Mouse (Mus musculus): ENCODE data around the gene Gm11037. TPM values are rescaled to one million over a fixed set of nuclear protein-coding genes. Genes with fewer than 3 reads are reported as not detected.

Gm11037 gene
- polyA plus RNA-seq, 1 experiment, result not detected

DNA sequence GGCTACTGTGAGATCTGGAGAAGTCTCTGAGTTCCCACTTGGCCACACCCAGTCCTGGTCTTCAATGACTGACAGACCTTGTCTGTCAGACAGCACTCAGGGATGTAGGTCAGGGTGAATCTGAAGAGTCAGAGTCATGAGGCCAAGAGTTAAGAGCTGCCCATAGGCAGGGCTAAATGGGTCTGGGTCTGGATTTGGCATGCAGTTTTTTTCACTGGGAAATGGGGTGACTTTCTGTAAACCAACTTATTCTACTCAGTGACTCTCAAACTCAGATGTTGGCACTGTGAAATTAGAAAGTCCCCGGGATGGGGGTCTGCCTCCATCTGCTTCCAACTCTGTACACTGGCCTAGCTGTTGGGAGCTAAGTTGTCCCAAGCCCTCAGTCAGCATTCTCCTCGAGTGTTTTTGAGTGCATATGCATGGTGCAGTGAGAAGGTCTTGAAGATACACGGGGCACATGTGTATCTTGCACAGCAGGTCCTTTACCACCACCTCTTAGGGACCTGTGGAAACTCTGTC lies 4.6 kb upstream of the Gm11037 start:
- Histone ChIP-seq H3K36me3 (ENCODE audit: control insufficient read depth, insufficient read depth, low read length) (no peaks in the 10 kb centered on the region), H3K27ac (ENCODE audit: control insufficient read depth, insufficient read depth, low read depth, low read length) (no peak overlapping the region), H3K4me1 (ENCODE audit: control insufficient read depth, insufficient read depth, low read length) (peaks cover 18% of the 10 kb centered on the region), H3K27me3 (ENCODE audit: control insufficient read depth, insufficient read depth, low read length) (no peaks in the 10 kb centered on the region), H3K4me3 (ENCODE audit: control insufficient read depth, low read depth, low read length) (no peak overlapping the region)
- TF ChIP-seq POLR2A (IDR thresholded peaks at IDR 0.05; ENCODE audit: control insufficient read depth, low read depth, low read length), result no peak
- TF ChIP-seq CTCF (IDR thresholded peaks at IDR 0.05; ENCODE audit: control insufficient read depth, insufficient read depth, insufficient replicate concordance, low read depth, low read length), result no peak

DNA sequence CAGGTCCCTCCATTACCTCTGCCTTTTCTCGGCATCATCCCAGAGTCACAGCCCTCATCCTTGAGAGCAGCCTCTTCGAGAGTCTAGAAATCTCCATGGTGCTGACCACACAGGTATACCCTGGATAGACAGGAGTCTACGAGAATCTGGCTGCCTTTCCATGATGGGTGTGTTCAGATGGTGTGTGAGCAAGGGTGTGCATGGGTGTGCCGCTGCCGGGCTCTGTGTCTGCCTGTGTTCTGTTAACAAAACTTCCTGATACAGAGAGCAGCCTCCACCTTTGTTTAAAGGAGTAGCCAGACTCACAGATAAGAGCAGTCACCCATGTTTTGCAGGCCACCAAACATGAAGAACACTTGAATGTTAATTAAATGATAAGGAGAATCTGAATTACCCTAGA lies 3.5 kb upstream of the Gm11037 start:
- no peak for TF ChIP-seq CTCF (IDR thresholded peaks at IDR 0.05; ENCODE audit: control insufficient read depth, insufficient read depth, insufficient replicate concordance, low read depth, low read length)
- no peak for TF ChIP-seq POLR2A (IDR thresholded peaks at IDR 0.05; ENCODE audit: control insufficient read depth, low read depth, low read length)
- no peak overlapping the region for H3K27ac ChIP-seq (ENCODE audit: control insufficient read depth, insufficient read depth, low read depth, low read length)
- H3K4me1 ChIP-seq (ENCODE audit: control insufficient read depth, insufficient read depth, low read length), result peaks cover 18% of the 10 kb centered on the region
- no peak overlapping the region for H3K4me3 ChIP-seq (ENCODE audit: control insufficient read depth, low read depth, low read length)
- no peaks in the 10 kb centered on the region for H3K36me3 ChIP-seq (ENCODE audit: control insufficient read depth, insufficient read depth, low read length)
- H3K27me3 ChIP-seq (ENCODE audit: control insufficient read depth, insufficient read depth, low read length), result no peaks in the 10 kb centered on the region

DNA sequence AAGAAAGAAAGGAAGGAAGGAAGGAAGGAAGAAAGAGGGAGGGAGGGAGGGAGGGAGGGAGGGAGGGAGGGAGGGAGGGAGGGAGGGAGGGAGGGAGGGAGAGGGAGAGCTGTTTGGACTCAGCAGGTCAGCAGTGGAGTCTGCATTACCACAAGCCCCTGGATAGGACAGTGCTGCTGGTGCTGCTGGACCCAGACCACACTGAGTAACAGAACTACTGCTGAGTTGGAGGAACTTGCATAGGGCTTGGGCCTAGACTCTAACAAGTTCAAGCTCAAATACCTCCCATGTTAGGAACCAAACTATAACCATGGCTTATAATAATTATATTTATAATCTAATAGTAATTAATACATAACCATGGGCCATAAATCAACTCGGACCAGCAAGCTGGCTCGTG lies 2.4 kb upstream of the Gm11037 start:
- no peak overlapping the region for H3K27ac ChIP-seq (ENCODE audit: control insufficient read depth, insufficient read depth, low read depth, low read length)
- H3K4me1 ChIP-seq (ENCODE audit: control insufficient read depth, insufficient read depth, low read length), result peaks cover 15% of the 10 kb centered on the region
- no peak overlapping the region for H3K4me3 ChIP-seq (ENCODE audit: control insufficient read depth, low read depth, low read length)
- TF ChIP-seq POLR2A (IDR thresholded peaks at IDR 0.05; ENCODE audit: control insufficient read depth, low read depth, low read length), result no peak
- no peaks in the 10 kb centered on the region for H3K27me3 ChIP-seq (ENCODE audit: control insufficient read depth, insufficient read depth, low read length)
- no peaks in the 10 kb centered on the region for H3K36me3 ChIP-seq (ENCODE audit: control insufficient read depth, insufficient read depth, low read length)

DNA sequence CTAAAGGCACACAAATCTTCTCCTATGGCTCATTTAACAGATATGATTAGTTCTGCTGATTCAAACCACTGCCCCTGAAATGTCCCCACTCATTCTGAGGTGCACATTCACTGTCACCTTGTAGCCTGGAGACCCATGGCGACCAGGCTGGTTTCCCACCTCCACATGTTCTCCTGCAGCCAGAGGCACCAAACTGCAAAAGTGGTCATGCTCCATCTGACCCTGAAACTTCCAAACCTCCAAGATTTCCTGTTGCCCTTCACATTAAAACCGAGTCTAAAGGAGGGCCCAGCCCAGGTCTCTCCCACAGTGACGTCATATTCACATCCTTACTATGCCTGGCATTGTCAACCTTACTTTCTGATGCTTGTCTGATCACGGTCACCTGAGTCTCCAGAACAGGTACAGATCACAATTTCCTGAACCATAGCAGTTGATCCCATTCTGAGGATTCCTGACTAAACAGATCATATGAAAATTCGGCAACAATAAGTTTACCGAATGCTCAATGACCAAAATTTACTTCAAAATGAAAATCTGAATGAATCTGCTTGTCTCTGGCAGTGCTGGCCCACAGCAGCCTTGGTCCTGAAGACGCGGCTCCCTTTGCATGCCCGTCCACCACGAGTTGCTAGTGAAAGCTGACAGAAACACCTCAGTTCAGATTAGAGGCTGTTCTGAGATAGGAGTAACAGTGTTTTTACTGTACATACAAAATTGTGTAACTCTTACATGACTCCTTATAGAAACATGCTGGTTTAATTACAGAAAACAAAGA lies 997 bp upstream of the Gm11037 start:
- Histone ChIP-seq H3K27me3 (ENCODE audit: control insufficient read depth, insufficient read depth, low read length) (no peaks in the 10 kb centered on the region), H3K4me3 (ENCODE audit: control insufficient read depth, low read depth, low read length) (no peak overlapping the region), H3K27ac (ENCODE audit: control insufficient read depth, insufficient read depth, low read depth, low read length) (no peak overlapping the region), H3K4me1 (ENCODE audit: control insufficient read depth, insufficient read depth, low read length) (peaks cover 3% of the 10 kb centered on the region), H3K36me3 (ENCODE audit: control insufficient read depth, insufficient read depth, low read length) (no peaks in the 10 kb centered on the region)
- TF ChIP-seq CTCF (IDR thresholded peaks at IDR 0.05; ENCODE audit: control insufficient read depth, insufficient read depth, insufficient replicate concordance, low read depth, low read length) (no peak), POLR2A (IDR thresholded peaks at IDR 0.05; ENCODE audit: control insufficient read depth, low read depth, low read length) (no peak)

DNA sequence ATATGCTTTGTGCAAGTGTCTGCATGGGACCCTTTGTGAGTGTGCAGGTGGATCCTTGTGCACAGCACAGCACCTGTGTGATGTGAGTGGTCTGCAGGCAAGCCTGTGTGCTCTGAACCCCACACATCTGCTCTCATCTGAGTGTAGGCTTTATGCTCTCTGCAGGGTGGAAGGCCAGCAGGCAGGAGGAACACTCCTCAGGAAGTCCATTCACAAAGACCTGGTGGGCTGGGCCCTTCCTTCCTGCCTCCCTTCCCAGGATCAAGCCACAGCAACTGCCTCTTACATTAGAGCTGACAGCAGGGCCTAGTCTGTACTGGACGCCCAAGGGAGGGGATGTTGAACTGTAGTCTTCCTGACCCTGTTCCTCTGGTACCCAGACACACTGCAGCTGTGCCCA lies 1.1 kb downstream of the Gm11037 start:
- TF ChIP-seq POLR2A (IDR thresholded peaks at IDR 0.05; ENCODE audit: control insufficient read depth, low read depth, low read length), result no peak
- no peak for TF ChIP-seq CTCF (IDR thresholded peaks at IDR 0.05; ENCODE audit: control insufficient read depth, insufficient read depth, insufficient replicate concordance, low read depth, low read length)
- Histone ChIP-seq H3K27me3 (ENCODE audit: control insufficient read depth, insufficient read depth, low read length) (no peaks in the 10 kb centered on the region), H3K27ac (ENCODE audit: control insufficient read depth, insufficient read depth, low read depth, low read length) (no peak overlapping the region), H3K4me1 (ENCODE audit: control insufficient read depth, insufficient read depth, low read length) (no peaks in the 10 kb centered on the region; the same call in 1 of the 2 replicates), H3K4me3 (ENCODE audit: control insufficient read depth, low read depth, low read length) (no peak overlapping the region), H3K36me3 (ENCODE audit: control insufficient read depth, insufficient read depth, low read length) (no peaks in the 10 kb centered on the region)

DNA sequence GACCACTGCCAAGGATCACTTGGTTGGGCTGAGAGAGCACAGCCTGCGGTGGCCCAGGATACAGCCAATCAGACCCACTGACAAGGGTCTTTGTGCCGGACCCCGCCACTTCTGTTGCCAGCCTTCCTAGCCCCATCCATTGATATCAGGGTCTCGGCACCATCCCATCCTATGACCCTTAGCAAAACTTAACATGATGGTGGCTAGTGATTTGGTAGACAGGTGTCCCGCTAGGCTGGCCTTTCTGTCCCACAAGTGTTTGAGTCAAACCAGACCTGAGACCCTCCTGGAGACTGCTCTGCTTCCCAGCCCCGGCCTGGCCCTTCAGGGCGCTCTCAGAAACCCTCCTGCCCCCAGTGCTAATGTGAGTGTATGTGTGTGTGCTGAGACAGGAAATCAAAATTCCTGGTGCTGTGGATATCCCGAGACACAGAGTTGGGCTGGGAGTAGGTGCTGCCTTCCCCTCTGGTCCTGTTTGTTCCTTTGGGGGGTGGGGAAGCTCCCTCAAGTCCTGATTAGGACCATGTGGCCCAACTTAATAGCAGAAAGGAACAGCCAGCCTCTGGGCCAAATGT lies 1.6 kb downstream of the Gm11037 start:
- H3K27ac ChIP-seq (ENCODE audit: control insufficient read depth, insufficient read depth, low read depth, low read length), result no peak overlapping the region
- H3K4me1 ChIP-seq (ENCODE audit: control insufficient read depth, insufficient read depth, low read length), result no peaks in the 10 kb centered on the region; the same call in 1 of the 2 replicates
- no peak overlapping the region for H3K4me3 ChIP-seq (ENCODE audit: control insufficient read depth, low read depth, low read length)
- H3K27me3 ChIP-seq (ENCODE audit: control insufficient read depth, insufficient read depth, low read length), result no peaks in the 10 kb centered on the region
- no peaks in the 10 kb centered on the region for H3K36me3 ChIP-seq (ENCODE audit: control insufficient read depth, insufficient read depth, low read length)
- TF ChIP-seq CTCF (IDR thresholded peaks at IDR 0.05; ENCODE audit: control insufficient read depth, insufficient read depth, insufficient replicate concordance, low read depth, low read length), result no peak
- TF ChIP-seq POLR2A (IDR thresholded peaks at IDR 0.05; ENCODE audit: control insufficient read depth, low read depth, low read length), result no peak

DNA sequence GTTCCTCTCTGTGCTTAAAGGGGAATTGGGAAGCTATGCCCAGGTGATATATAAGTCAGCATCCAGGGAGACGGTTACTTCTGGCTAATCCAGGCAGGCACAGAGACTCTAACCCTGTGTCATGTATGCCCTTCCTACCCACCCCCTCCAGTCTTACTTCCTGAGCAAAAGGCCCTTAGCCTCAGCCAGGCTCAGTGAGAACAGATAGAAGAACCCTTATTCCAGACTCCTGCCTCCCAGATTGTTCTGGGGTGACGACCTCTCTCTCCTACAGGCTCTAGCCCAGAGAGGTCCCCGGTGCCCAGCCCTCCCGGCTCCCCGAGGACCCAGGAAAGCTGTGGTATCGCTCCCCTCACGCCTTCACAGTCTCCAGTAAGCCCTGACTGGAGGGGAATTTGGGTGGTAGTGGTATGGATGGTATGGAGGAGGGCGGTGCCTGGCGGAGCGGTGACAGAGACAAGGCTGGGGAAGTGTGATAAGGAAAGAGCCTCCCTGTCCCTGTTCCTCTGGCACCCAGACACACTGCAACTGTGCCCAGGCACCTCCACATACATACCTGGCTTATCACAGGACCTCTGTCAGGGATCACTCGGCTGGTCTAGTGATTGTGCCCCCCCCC lies 2.3 kb downstream of the Gm11037 start:
- no peak overlapping the region for H3K4me3 ChIP-seq (ENCODE audit: control insufficient read depth, low read depth, low read length)
- no peaks in the 10 kb centered on the region for H3K36me3 ChIP-seq (ENCODE audit: control insufficient read depth, insufficient read depth, low read length)
- no peaks in the 10 kb centered on the region; the same call in 1 of the 2 replicates for H3K4me1 ChIP-seq (ENCODE audit: control insufficient read depth, insufficient read depth, low read length)
- no peak overlapping the region for H3K27ac ChIP-seq (ENCODE audit: control insufficient read depth, insufficient read depth, low read depth, low read length)
- H3K27me3 ChIP-seq (ENCODE audit: control insufficient read depth, insufficient read depth, low read length), result no peaks in the 10 kb centered on the region
- TF ChIP-seq POLR2A (IDR thresholded peaks at IDR 0.05; ENCODE audit: control insufficient read depth, low read depth, low read length) (no peak), CTCF (IDR thresholded peaks at IDR 0.05; ENCODE audit: control insufficient read depth, insufficient read depth, insufficient replicate concordance, low read depth, low read length) (no peak)

Measured in testis, adult 2 months (tissue).